Comparison of ENCODE assay signal across 9 mouse cellular contexts in the genomic region with DNA sequence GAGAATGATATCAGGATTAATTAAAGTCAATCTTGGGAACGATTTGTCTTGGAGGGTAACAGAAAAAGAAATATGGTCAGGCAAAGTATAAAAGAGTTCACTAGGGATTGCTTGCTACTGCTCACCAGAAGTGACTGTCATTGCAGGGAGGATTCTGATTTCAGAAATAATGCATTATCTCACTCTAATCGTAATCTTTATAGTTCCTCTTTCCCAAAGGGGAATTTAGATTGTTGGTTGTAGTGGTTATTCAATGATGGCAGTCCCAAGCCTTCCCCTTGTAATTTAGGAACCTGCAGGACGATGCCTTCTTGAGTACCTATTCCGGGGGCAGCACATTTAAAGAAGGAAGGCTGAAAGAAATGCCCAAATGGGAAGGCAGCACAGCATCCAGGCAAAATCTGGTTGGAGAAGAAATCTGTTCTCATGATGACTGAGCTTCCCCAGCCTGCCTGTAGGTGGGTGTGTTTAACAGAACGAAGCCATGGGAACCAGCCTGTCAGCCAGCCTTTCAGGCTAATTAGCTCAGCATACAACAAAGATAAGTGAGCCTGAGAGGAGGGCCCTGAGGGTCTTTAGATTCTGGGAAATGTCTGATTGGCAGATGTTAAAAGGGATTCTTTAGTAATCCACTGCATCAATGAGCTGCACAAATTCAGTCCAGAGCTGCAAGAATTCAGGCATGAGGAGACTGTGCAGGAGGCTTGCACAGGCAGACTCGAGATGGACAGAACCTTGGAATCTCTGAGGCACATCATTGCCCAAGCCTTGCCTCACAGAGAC. TPM values are rescaled to one million over a fixed set of nuclear protein-coding genes. Genes with fewer than 3 reads are reported as not detected.
DNase-seq lines count a peak whose midpoint lies in the region; ATAC-seq lines count a peak whose summit lies in the region.
"Had no signal": no experiment of that assay in that cellular context is flagged by ENCODE, and none has a peak within 500 bp of the region (broad histone marks: within the 10 kb centered on the region; RNA-seq: fewer than 3 reads in every experiment).

Gene Lix1, plus strand, starts transcription at position 451 of the 783 bp plus-strand sequence.

- H3K4me3 ChIP-seq in intestine, embryonic 16.5 days (ENCODE audit: low read length) = no peak within 1 kb of the TSS
- peak within 1 kb of the TSS; percentile 23 for H3K4me3 ChIP-seq in midbrain, embryonic 16.5 days (ENCODE audit: low read depth, low read length)

- whole genome bisulfite sequencing in intestine, embryonic 16.5 days = 32% methylated on average over 6 of the region's 6 CpGs
- 18% methylated on average over 6 of the region's 6 CpGs for WGBS in midbrain, embryonic 16.5 days

- 0 out of 2 replicates have a peak, but pooled peaks cover 3% of the 10 kb centered on the region for H3K4me1 ChIP-seq in intestine, embryonic 16.5 days (ENCODE audit: control insufficient read depth, insufficient read depth, low read length)
- H3K4me1 ChIP-seq in midbrain, embryonic 16.5 days (ENCODE audit: control insufficient read depth, insufficient read depth, low read length) = peaks cover 4% of the 10 kb centered on the region; the same call in 1 of the 2 replicates

- H3K4me2 ChIP-seq in intestine, embryonic 16.5 days (ENCODE audit: low read depth, low read length) = no peak within 1 kb of the TSS
- H3K4me2 ChIP-seq in midbrain, embryonic 16.5 days (ENCODE audit: low read length) = peak within 1 kb of the TSS; percentile 53

- no peaks in the 10 kb centered on the region for H3K9me3 ChIP-seq in intestine, embryonic 16.5 days (ENCODE audit: control insufficient read depth, low read length)
- H3K9me3 ChIP-seq in midbrain, embryonic 16.5 days (replicated peaks; ENCODE audit: control insufficient read depth, low read length, poor library complexity, severe bottlenecking) = no peaks in the 10 kb centered on the region

- intact Hi-C loops in left cerebral cortex, postnatal 36 days (cut with DNase I) = loop anchor here (5.0 kb wide), 1 partner anchor 425 kb away; the partner anchor contains the start of gene Spaca6

- ATAC-seq in intestine, embryonic 16.5 days = peak; percentile 81
- ATAC-seq in midbrain, embryonic 16.5 days = peak; percentile 97

- no peak within 1 kb of the TSS for H3K9ac ChIP-seq in intestine, embryonic 16.5 days (ENCODE audit: low read depth, low read length)
- H3K9ac ChIP-seq in midbrain, embryonic 16.5 days (ENCODE audit: low read depth, low read length) = peak within 1 kb of the TSS; percentile 18

- peak; percentile 43 to 68 for DNase-seq in cerebellum, postnatal 25 days
- no peak for DNase-seq in cerebellum, adult 11 months
- peak; percentile 84 for DNase-seq in brain, embryonic 18.5 days (ENCODE audit: low read depth, low spot score)
- peak; percentile 71 to 88 for DNase-seq in frontal cortex, postnatal 36 days (ENCODE audit: low spot score in 2 of 2)
- peak; percentile 71 to 78 for DNase-seq in left cerebral cortex, postnatal 36 days (ENCODE audit: low spot score in 2 of 2)
- peak; percentile 19 for DNase-seq in thymus, postnatal 14 days

- H3K36me3 ChIP-seq in intestine, embryonic 16.5 days (ENCODE audit: control insufficient read depth, insufficient read depth, low read length) = no peaks in the 10 kb centered on the region
- no peaks in the 10 kb centered on the region for H3K36me3 ChIP-seq in midbrain, embryonic 16.5 days (ENCODE audit: control insufficient read depth, insufficient read depth, low read length)

- H3K27ac ChIP-seq in intestine, embryonic 16.5 days (ENCODE audit: low read length) = no peak within 1 kb of the TSS
- no peak within 1 kb of the TSS for H3K27ac ChIP-seq in midbrain, embryonic 16.5 days (ENCODE audit: low read length)

- H3K27me3 ChIP-seq in intestine, embryonic 16.5 days (replicated peaks; ENCODE audit: control insufficient read depth, insufficient read depth, low read length) = no peaks in the 10 kb centered on the region
- no peaks in the 10 kb centered on the region for H3K27me3 ChIP-seq in midbrain, embryonic 16.5 days (ENCODE audit: control insufficient read depth, insufficient read depth, low read depth, low read length)

RNA-seq across cellular contexts. Expression of gene Lix1, which starts in this region (rescaled TPM):
- polyA plus RNA-seq in intestine, embryonic 16.5 days (2015; fragmentation: Nextera tagmentation; extraction: Ambion mirVana) = 3.1 and 4.0 TPM in 2 replicates
- 10 to 100 TPM; 64.0 to 72.6 TPM for total RNA-seq in left cerebral cortex, postnatal 36 days (2021)
- polyA plus RNA-seq in midbrain, embryonic 16.5 days (2015; fragmentation: Nextera tagmentation; extraction: Ambion mirVana) = 9.6 and 10.2 TPM in 2 replicates
- total RNA-seq: neutrophil, adult 5-6 weeks had no signal
